Mouse (Mus musculus) common myeloid progenitor, adult 5-6 weeks (primary cell): ENCODE measurements at regions not wholly inside any gene's neighbourhood (a gene's known extent, or its start where the extent isn't known, plus 50 kb on each side); places are given as distances from the start of the nearest gene placed in this dataset.

Source experiments
- ATAC-seq: replicated peaks from 2 replicates; pipeline ENCODE4 v1.8.0; 2016; ENCODE audit warnings: low read depth, mild to moderate bottlenecking, moderate TSS enrichment, inconsistent platforms; ENCODE audit not compliant: poor library complexity, severe bottlenecking

GRCm38 (mm10) chr11:6731505-6731904 lies 73.2 kb downstream of the Ramp3 start:
- ATAC-seq, result no peak
